Mouse (Mus musculus): ENCODE measurements around the gene Morf4l2.
"Not testable (repeated sequence)": the region's sequence is repeated elsewhere in the genome, so short reads cannot be mapped to it uniquely, and the experiment has no call there.

Morf4l2 gene

GRCm38 (mm10) chrX:136693196-136693595 is 50.3 kb downstream of the Morf4l2 start:
- no peak for DNase-seq (ENCODE audit: low spot score in 2 of 2)

GRCm38 (mm10) chrX:136692294-136692675 is 51.2 kb downstream of the Morf4l2 start:
- DNase-seq (ENCODE audit: low spot score in 2 of 2) = no peak

GRCm38 (mm10) chrX:136691606-136692293 is 51.7 kb downstream of the Morf4l2 start:
- not testable (repeated sequence) for DNase-seq (ENCODE audit: low spot score in 2 of 2)

Data from urinary bladder, postnatal 4 days (tissue).